Mouse (Mus musculus) liver, embryonic 11.5 days (tissue): ENCODE data around the gene Tsfm. TPM values are rescaled to one million over a fixed set of nuclear protein-coding genes. Genes with fewer than 3 reads are reported as not detected.

Experiments
- ATAC-seq: fragments of 200-750 bp; cut with Nextera tagmentation; replicated peaks from 2 replicates; pipeline ENCODE4 v1.8.0; 2017; ENCODE audit warnings: moderate number of reproducible peaks, mild to moderate bottlenecking, moderate TSS enrichment, moderate library complexity; ENCODE audit not compliant: low FRiP score
- DNase-seq: peaks from one replicate; pipeline ENCODE4 v3.0.0-alpha.2; 2017; ENCODE audit warnings: low spot score
- H3K27ac ChIP-seq: fragments of 300-500 bp; sonication (generic); 2 replicates; pipeline ENCODE4 v1.5.1; 2014; ENCODE audit warnings: mild to moderate bottlenecking, low read depth, low read length, control low read depth
- H3K27me3 ChIP-seq: fragments of 300-500 bp; sonication (generic); replicated peaks from 2 replicates; pipeline ENCODE4 v1.6.1; 2014; ENCODE audit warnings: low read length, mixed read lengths; ENCODE audit not compliant: control insufficient read depth, insufficient read depth
- H3K36me3 ChIP-seq: fragments of 300-500 bp; sonication (generic); 2 replicates; pipeline ENCODE4 v1.6.1; 2014; ENCODE audit warnings: mild to moderate bottlenecking, low read length, moderate library complexity, mixed read lengths; ENCODE audit not compliant: control insufficient read depth, insufficient read depth
- H3K4me1 ChIP-seq: fragments of 300-500 bp; sonication (generic); replicated peaks from 2 replicates; pipeline ENCODE4 v1.6.1; 2014; ENCODE audit warnings: low read length, mixed read lengths; ENCODE audit not compliant: control insufficient read depth, insufficient read depth
- H3K4me2 ChIP-seq: fragments of 300-500 bp; sonication (generic); 2 replicates; pipeline ENCODE4 v1.6.1; 2014; ENCODE audit warnings: mild to moderate bottlenecking, control low read depth, moderate library complexity
- H3K4me3 ChIP-seq: fragments of 300-500 bp; sonication (generic); 2 replicates; pipeline ENCODE4 v1.5.1; 2014; ENCODE audit warnings: low read depth, low read length, control low read depth
- H3K9ac ChIP-seq: fragments of 300-500 bp; sonication (generic); 2 replicates; pipeline ENCODE4 v1.6.1; 2014; ENCODE audit warnings: low read depth, low read length, control low read depth
- H3K9me3 ChIP-seq: fragments of 300-500 bp; sonication (generic); 2 replicates; pipeline ENCODE4 v1.6.1; 2016; ENCODE audit warnings: low read length, inconsistent platforms, mixed read lengths; ENCODE audit not compliant: control insufficient read depth
- WGBS: fragments of 180-500 bp; shearing (Covaris S2); extraction: QIAGEN DNeasy Blood & Tissue Kit; methylation state at CpG from one replicate; pipeline ENCODE4 v1.1.7; 2014; 5-methylcytosine and 5-hydroxymethylcytosine counted together
- microRNA counts: library from miRNA; unstranded; fragments of <30 nt; microRNA quantifications from one replicate; lab custom pipeline; 2015
- microRNA-seq: library from miRNA; unstranded; fragments of <30 nt; microRNA quantifications from one replicate; pipeline ENCODE4, GENCODE M21; 2017; ENCODE audit warnings: borderline number of aligned reads
- polyA plus RNA-seq: library from polyadenylated mRNA; unstranded; fragments of >200 nt; fragmentation: Nextera tagmentation; extraction: Ambion mirVana; gene quantifications from 2 replicates; pipeline ENCODE4 v1.2.1, GENCODE M21; 2014

The Tsfm gene
- polyA plus RNA-seq, 1 experiment from 2014 or later = 110 TPM

DNA sequence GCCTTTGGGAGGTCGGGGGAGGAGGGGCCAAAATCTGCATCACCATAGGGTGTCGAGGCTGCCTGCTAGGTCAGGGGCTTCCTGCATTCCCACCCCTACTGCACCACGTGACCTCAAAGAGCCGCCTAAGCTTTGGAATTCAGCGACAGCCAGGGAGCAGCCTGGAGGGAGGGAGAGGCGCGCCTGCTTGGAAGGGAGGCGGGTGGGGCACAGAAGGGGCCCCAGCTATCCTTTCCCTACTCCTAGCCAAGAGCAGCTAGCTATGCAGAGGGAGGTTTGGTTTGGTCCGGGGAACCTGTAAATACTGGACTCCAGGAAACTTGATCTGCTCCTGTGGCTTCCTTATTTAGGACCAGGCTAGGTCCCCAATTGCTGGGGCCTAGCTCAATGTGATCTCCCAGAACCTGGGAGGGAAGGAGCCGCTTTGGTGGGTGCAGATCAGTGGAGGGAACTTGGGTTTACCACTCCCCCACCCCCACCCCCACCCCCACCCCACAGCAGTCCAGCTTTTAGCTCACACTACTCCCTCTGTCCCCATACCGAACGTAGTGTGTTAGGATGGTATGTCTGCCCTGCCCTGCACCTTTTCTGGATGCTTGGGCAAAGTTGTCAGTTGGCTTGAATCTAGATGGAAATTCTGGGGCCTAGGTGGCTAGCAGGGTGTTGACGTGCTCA is 58.5 kb downstream of the Tsfm start:
- Histone ChIP-seq H3K4me2 (peak overlapping the region; percentile 10; the same call in 1 of the 2 replicates), H3K36me3 (no peaks in the 10 kb centered on the region), H3K4me3 (no peak overlapping the region), H3K27me3 (no peaks in the 10 kb centered on the region), H3K9ac (no peak overlapping the region), H3K9me3 (no peaks in the 10 kb centered on the region), H3K27ac (peak overlapping the region; percentile 69), H3K4me1 (peaks cover 11% of the 10 kb centered on the region)
- DNase-seq = peak; percentile 71
- ATAC-seq = peak; percentile 79
- WGBS = 23% methylated on average over 13 of the region's 13 CpGs

DNA sequence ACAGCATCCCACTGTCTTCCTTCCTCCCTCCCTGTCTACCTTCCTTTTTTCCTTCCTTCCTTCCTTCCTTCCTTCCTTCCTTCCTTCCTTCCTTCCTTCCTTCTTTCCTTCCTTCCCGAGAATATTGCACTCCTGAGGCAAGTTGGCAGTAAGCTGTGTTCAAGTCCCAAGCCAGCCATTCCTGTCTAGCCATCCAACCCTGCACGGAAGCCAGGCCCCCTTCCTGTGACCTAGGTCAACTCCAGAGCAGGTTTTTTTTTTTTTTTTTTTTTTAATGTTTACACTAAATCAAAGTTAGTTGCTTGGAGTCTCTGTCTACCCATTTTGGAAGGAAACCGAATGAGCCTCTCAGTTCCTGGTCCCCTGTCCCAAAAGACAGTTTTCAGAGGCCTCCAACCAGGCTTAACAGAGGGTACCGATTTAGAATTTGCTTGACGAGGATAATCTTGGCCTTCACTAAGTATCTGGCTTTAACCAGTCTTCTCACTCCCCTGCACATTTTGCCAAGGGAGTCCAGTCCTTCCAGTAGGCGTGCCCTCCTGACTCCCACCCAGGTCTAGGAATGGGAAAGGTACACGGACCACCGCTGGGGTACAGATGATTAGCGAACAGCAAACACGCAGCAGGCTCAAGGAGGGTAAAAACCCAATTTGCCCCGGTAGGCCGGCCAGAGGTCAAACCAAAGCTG is 59.1 kb downstream of the Tsfm start:
- Histone ChIP-seq H3K36me3 (no peaks in the 10 kb centered on the region), H3K9me3 (no peaks in the 10 kb centered on the region), H3K4me1 (peaks cover 11% of the 10 kb centered on the region), H3K27me3 (no peaks in the 10 kb centered on the region), H3K27ac (peak overlapping the region; percentile 58; the same call in 1 of the 2 replicates), H3K4me2 (peak overlapping the region; percentile 10), H3K4me3 (no peak overlapping the region), H3K9ac (no peak overlapping the region)
- DNase-seq (no peak), ATAC-seq (no peak)
- WGBS = 22% methylated on average over 12 of the region's 12 CpGs

DNA sequence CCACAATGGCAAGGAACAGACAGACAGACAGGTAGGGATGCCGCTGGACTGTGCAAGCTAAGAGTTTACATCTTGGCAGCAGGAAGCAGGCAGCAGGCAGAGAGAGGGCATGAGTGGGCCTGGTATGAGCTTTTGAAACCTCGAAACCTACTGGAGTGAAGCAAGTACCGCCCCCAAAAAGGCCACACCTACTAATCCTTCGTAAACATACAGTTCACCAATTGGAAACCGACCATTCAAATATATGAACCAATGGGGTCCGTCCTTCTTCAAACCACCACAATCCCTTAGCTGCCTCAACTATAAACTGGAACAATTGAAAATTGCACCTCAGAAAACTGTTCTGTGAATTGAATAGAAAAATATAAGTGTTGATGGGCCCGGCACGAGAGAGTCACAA is 66.8 kb downstream of the Tsfm start:
- Histone ChIP-seq H3K27ac (no peak overlapping the region), H3K9ac (no peak overlapping the region), H3K36me3 (no peaks in the 10 kb centered on the region), H3K9me3 (no peaks in the 10 kb centered on the region), H3K27me3 (no peaks in the 10 kb centered on the region; the same call in 1 of the 2 replicates), H3K4me3 (no peak overlapping the region), H3K4me2 (no peak overlapping the region), H3K4me1 (0 out of 2 replicates have a peak, but pooled peaks cover 4% of the 10 kb centered on the region)
- ATAC-seq = no peak
- WGBS = 81% methylated on average over 8 of the region's 8 CpGs
- no peak for DNase-seq

DNA sequence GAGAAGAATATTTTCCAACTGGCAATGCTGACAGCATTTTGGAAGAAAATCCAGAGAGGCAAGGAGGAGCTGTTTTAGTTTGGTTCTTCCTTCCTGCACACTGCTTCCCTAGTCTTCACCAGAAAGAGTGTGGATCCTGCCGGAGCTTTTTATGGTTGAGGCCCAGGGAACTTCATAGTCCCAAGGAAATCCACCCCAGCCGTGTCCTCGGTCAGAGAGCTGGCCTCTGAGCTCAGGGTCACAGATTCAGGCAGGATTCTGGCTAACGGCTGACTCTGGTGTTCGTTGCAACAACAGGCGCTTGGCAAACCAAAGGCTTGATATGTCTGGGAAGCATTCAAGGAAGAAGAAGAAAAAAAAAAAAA is 67.7 kb downstream of the Tsfm start:
- no peak overlapping the region for H3K4me2 ChIP-seq
- H3K27me3 ChIP-seq = no peaks in the 10 kb centered on the region; the same call in 1 of the 2 replicates
- no peaks in the 10 kb centered on the region for H3K36me3 ChIP-seq
- WGBS = 54% methylated on average over 6 of the region's 6 CpGs
- ATAC-seq (no peak), DNase-seq (no peak)
- H3K27ac ChIP-seq = no peak overlapping the region
- no peak overlapping the region for H3K4me3 ChIP-seq
- H3K9ac ChIP-seq = no peak overlapping the region
- no peaks in the 10 kb centered on the region for H3K9me3 ChIP-seq
- 0 out of 2 replicates have a peak, but pooled peaks cover 4% of the 10 kb centered on the region for H3K4me1 ChIP-seq

DNA sequence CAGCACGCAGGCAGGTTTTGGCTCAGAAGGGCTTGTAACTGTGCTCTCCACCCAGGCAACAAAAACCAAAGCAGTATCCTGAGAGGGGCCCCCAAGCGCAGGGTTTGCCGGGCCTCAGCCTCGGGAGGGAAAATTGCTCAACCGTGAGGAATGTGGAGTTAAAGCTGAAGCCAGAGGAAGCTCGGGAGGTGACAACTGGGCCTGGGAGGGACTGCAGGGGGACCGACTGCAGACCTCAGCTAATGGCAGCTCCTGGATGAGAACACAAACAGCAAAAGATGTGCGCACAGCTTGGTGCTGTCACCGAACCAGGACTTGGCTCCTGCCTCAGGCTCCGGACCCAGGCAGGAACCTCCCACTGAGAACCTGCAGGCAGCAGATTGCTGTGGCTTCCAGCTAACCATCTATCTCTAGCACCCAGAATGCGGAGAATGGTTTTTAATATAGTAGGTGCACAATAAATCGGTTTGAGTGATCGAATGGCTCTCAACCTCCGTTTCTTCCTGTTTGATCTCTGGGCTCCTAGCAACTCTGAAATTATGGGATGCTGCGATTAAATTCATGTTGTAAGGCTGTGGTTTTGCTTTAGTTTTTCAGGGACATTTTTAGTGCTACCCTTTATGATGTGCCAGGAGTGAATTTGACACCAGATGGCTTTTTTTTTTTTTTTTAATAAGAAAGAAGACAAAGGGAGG is 68.2 kb downstream of the Tsfm start:
- no peak overlapping the region for H3K9ac ChIP-seq
- peak overlapping the region; percentile 21; the same call in 1 of the 2 replicates for H3K27ac ChIP-seq
- 31% methylated on average over 15 of the region's 15 CpGs for WGBS
- ATAC-seq = no peak
- no peak overlapping the region for H3K4me2 ChIP-seq
- no peak for DNase-seq
- no peaks in the 10 kb centered on the region for H3K36me3 ChIP-seq
- no peaks in the 10 kb centered on the region for H3K9me3 ChIP-seq
- H3K27me3 ChIP-seq = no peaks in the 10 kb centered on the region; the same call in none of the 2 replicates
- peaks cover 6% of the 10 kb centered on the region for H3K4me1 ChIP-seq
- no peak overlapping the region for H3K4me3 ChIP-seq

DNA sequence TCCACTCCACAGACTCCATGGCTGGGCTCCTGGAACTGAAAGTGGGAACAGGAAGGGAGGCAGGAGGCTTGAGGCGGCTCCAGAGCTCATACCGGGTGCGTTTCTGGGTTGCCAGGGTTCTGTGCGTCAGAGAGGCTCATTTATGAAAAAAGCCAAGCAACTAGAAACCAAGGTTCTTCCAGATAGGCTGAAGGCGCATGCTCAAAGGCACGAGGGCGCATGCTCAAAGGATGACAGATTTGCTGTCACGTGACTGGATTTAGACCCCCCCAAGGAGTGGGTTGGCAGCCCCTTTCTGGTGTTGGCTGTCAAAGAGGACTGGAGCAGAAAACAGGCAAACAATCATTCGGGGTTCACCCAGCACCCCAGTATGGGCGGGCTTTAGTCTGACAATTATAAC is 68.9 kb downstream of the Tsfm start:
- Histone ChIP-seq H3K4me2 (no peak overlapping the region), H3K9ac (no peak overlapping the region), H3K9me3 (no peaks in the 10 kb centered on the region), H3K27ac (peak overlapping the region; percentile 21; the same call in 1 of the 2 replicates), H3K4me3 (no peak overlapping the region), H3K27me3 (peaks cover 3% of the 10 kb centered on the region), H3K4me1 (peaks cover 8% of the 10 kb centered on the region), H3K36me3 (no peaks in the 10 kb centered on the region)
- WGBS = 64% methylated on average over 10 of the region's 10 CpGs
- no peak for DNase-seq
- no peak for ATAC-seq

MicroRNAs encoded within 50 kb of the gene (microRNA counts, 519-probe panel; counts per million panel counts)
- microRNA mmu-miR-26a (lab: Ali Mortazavi, UCI) (4,710 counts per million, percentile 34 among the panel's probes with 10 or more counts), microRNA mmu-miR-546 (lab: Ali Mortazavi, UCI) (not detected)

Small RNA genes lying within 50 kb of the gene (microRNA-seq; reads per million reads assigned to microRNA genes)
- gene Mir26a-2 (55.3 reads per million, percentile 42 among the genes with 10 or more reads in this experiment), gene Mir546 (not detected)

Other genes with a start within 250 kb of the Tsfm start
- gene Atp23, start 129.5 kb downstream of the Tsfm start, polyA plus RNA-seq = 21.4 and 21.8 TPM in 2 replicates
- 37.4 and 42.2 TPM in 2 replicates for gene Ctdsp2, start 52.1 kb downstream of the Tsfm start, polyA plus RNA-seq
- 0.10 and 0.13 TPM in 2 replicates for gene Avil, start 30.1 kb downstream of the Tsfm start, polyA plus RNA-seq
- 54.1 and 58.1 TPM in 2 replicates for gene Mettl1, start 10.6 kb upstream of the Tsfm start, polyA plus RNA-seq
- 0.11 and 0.23 TPM in 2 replicates for gene Eef1akmt3, start 10.7 kb upstream of the Tsfm start, polyA plus RNA-seq
- gene Cyp27b1, start 17.4 kb upstream of the Tsfm start, polyA plus RNA-seq = not detected in 2 replicates
- 0.38 TPM in 2 replicates for gene March9, start 29.3 kb upstream of the Tsfm start, polyA plus RNA-seq
- gene Cdk4, start 32.7 kb upstream of the Tsfm start, polyA plus RNA-seq = 1,533 and 1,539 TPM in 2 replicates
- 112 and 121 TPM in 2 replicates for gene Tspan31, start 39.4 kb upstream of the Tsfm start, polyA plus RNA-seq
- 2.2 and 2.3 TPM in 2 replicates for gene Agap2, start 44.4 kb upstream of the Tsfm start, polyA plus RNA-seq
- gene Os9, start 90.3 kb upstream of the Tsfm start, polyA plus RNA-seq = 51.2 and 54.7 TPM in 2 replicates
- gene B4galnt1, start 134.4 kb upstream of the Tsfm start, polyA plus RNA-seq = 21.6 and 26.3 TPM in 2 replicates
- 3.6 and 5.2 TPM in 2 replicates for gene Slc26a10, start 149.8 kb upstream of the Tsfm start, polyA plus RNA-seq
- 28.3 and 30.2 TPM in 2 replicates for gene Arhgef25, start 159.2 kb upstream of the Tsfm start, polyA plus RNA-seq
- gene Dtx3, start 164.9 kb upstream of the Tsfm start, polyA plus RNA-seq = 64.0 and 70.8 TPM in 2 replicates
- gene Pip4k2c, start 180.7 kb upstream of the Tsfm start, polyA plus RNA-seq = 43.1 and 43.4 TPM in 2 replicates
- 1.3 and 1.4 TPM in 2 replicates for gene Kif5a, start 232.5 kb upstream of the Tsfm start, polyA plus RNA-seq
- 135 TPM in 2 replicates for gene Dctn2, start 235.5 kb upstream of the Tsfm start, polyA plus RNA-seq